Mouse (Mus musculus) kidney, postnatal 4 days (tissue): ENCODE measurements around the gene Tmem189.
"Not testable (repeated sequence)": the region's sequence is repeated elsewhere in the genome, so short reads cannot be mapped to it uniquely, and the experiment has no call there.

Source experiments
- DNase-seq, 2 experiments: peaks; one replicate each; pipeline ENCODE4 v3.0.0; 2021; ENCODE audit warnings: mixed read lengths in 2 of 2

The Tmem189 gene

GRCm38 (mm10) chr2:167646411-167646810 is 43.2 kb downstream of the Tmem189 start:
- DNase-seq: peak; percentile 37 to 58

- not testable (repeated sequence) for DNase-seq
Measured at GRCm38 (mm10) chr2:167643356-167644052, 46.1 kb downstream of the Tmem189 start.

GRCm38 (mm10) chr2:167642164-167642563 is 47.5 kb downstream of the Tmem189 start:
- no peak for DNase-seq

- DNase-seq: peak; percentile 71 to 77
Measured at GRCm38 (mm10) chr2:167641337-167641736, 48.3 kb downstream of the Tmem189 start.

GRCm38 (mm10) chr2:167640279-167640678 is 49.3 kb downstream of the Tmem189 start:
- peak; percentile 71 to 77 for DNase-seq

- DNase-seq: no peak
Measured at GRCm38 (mm10) chr2:167634865-167635512, 54.6 kb downstream of the Tmem189 start.

GRCm38 (mm10) chr2:167634338-167634770 is 55.3 kb downstream of the Tmem189 start:
- DNase-seq: peak; percentile 97

GRCm38 (mm10) chr2:167633537-167633872 is 56.1 kb downstream of the Tmem189 start:
- DNase-seq: no peak

- DNase-seq: no peak
Measured at GRCm38 (mm10) chr2:167632731-167633536, 56.7 kb downstream of the Tmem189 start.

- peak; percentile 95 to 98 for DNase-seq
Measured at GRCm38 (mm10) chr2:167631591-167632448, 57.8 kb downstream of the Tmem189 start, which contains the start of gene Ube2v1. Gene Ube2v1, minus strand, starts transcription at chr2:167632095.

- peak; percentile 44 to 61 for DNase-seq
Measured at GRCm38 (mm10) chr2:167631181-167631590, 58.4 kb downstream of the Tmem189 start.

- DNase-seq: no peak
Measured at GRCm38 (mm10) chr2:167630421-167630820, 59.2 kb downstream of the Tmem189 start.

GRCm38 (mm10) chr2:167629665-167630209 is 59.9 kb downstream of the Tmem189 start:
- no peak for DNase-seq

- peak; percentile 53 to 65 for DNase-seq
Measured at GRCm38 (mm10) chr2:167628872-167629271, 60.8 kb downstream of the Tmem189 start.

GRCm38 (mm10) chr2:167627019-167627418 is 62.6 kb downstream of the Tmem189 start:
- no peak for DNase-seq

GRCm38 (mm10) chr2:167625670-167626069 is 64.0 kb downstream of the Tmem189 start:
- no peak for DNase-seq

- no peak for DNase-seq
Measured at GRCm38 (mm10) chr2:167624368-167625075, 65.1 kb downstream of the Tmem189 start.

GRCm38 (mm10) chr2:167622965-167623364 is 66.7 kb downstream of the Tmem189 start:
- no peak for DNase-seq

GRCm38 (mm10) chr2:167622352-167622751 is 67.3 kb downstream of the Tmem189 start:
- DNase-seq: peak in 1 of 2 experiments; percentile 57

GRCm38 (mm10) chr2:167621255-167622087 is 68.2 kb downstream of the Tmem189 start:
- no peak for DNase-seq
